Mouse (Mus musculus) intestine, embryonic 15.5 days (tissue): ENCODE results near the gene Plbd2. TPM values are rescaled to one million over a fixed set of nuclear protein-coding genes. Genes with fewer than 3 reads are reported as not detected.

Experiments
- ATAC-seq: fragments of 200-750 bp; cut with Nextera tagmentation; 2 replicates; pipeline ENCODE4 v1.8.0; 2017; ENCODE audit warnings: moderate TSS enrichment, moderate library complexity
- H3K27ac ChIP-seq: fragments of 300-500 bp; sonication (generic); 2 replicates; pipeline ENCODE4 v1.5.1; 2015; ENCODE audit warnings: mild to moderate bottlenecking, inconsistent platforms
- H3K27me3 ChIP-seq: fragments of 300-500 bp; sonication (generic); replicated peaks from 2 replicates; pipeline ENCODE4 v1.6.1; 2015; ENCODE audit warnings: inconsistent platforms
- H3K36me3 ChIP-seq: fragments of 300-500 bp; sonication (generic); 2 replicates; pipeline ENCODE4 v1.6.1; 2015; ENCODE audit warnings: inconsistent platforms
- H3K4me1 ChIP-seq: fragments of 300-500 bp; sonication (generic); replicated peaks from 2 replicates; pipeline ENCODE4 v1.6.1; 2015; ENCODE audit warnings: inconsistent platforms
- H3K4me2 ChIP-seq: fragments of 300-500 bp; sonication (generic); replicated peaks from 2 replicates; pipeline ENCODE4 v1.6.1; 2015; ENCODE audit warnings: mild to moderate bottlenecking, inconsistent platforms
- H3K4me3 ChIP-seq: fragments of 300-500 bp; sonication (generic); replicated peaks from 2 replicates; pipeline ENCODE4 v1.5.1; 2015; ENCODE audit warnings: inconsistent platforms
- H3K9ac ChIP-seq: fragments of 300-500 bp; sonication (generic); 2 replicates; pipeline ENCODE4 v1.6.1; 2015; ENCODE audit warnings: inconsistent platforms
- H3K9me3 ChIP-seq: fragments of 300-500 bp; sonication (generic); 2 replicates; pipeline ENCODE4 v1.6.1; 2016; ENCODE audit warnings: inconsistent platforms
- WGBS: fragments of 180-500 bp; shearing (Covaris S2); methylation state at CpG from one replicate; pipeline ENCODE4 v1.1.7; 2015; 5-methylcytosine and 5-hydroxymethylcytosine counted together
- polyA plus RNA-seq: library from polyadenylated mRNA; unstranded; fragments of >200 nt; fragmentation: Nextera tagmentation; extraction: Ambion mirVana; gene quantifications from 2 replicates; pipeline ENCODE4 v1.2.1, GENCODE M21; 2015

Gene Plbd2
- polyA plus RNA-seq, 1 experiment from 2014 or later, result 50.2 TPM

- Histone ChIP-seq H3K36me3 (peaks cover 7% of the 10 kb centered on the region; the same call in 1 of the 2 replicates), H3K4me2 (no peak overlapping the region), H3K27ac (no peak overlapping the region), H3K4me3 (no peak overlapping the region), H3K27me3 (no peaks in the 10 kb centered on the region), H3K9me3 (no peaks in the 10 kb centered on the region), H3K9ac (no peak overlapping the region), H3K4me1 (no peaks in the 10 kb centered on the region)
- 85% methylated on average over 6 of the region's 6 CpGs for WGBS
- no peak for ATAC-seq
Observed at GRCm38 (mm10) chr5:120493440-120493839, 10.0 kb downstream of the Plbd2 start.

GRCm38 (mm10) chr5:120492437-120492836 is 11.0 kb downstream of the Plbd2 start:
- Histone ChIP-seq H3K4me3 (no peak overlapping the region), H3K4me2 (no peak overlapping the region), H3K27ac (no peak overlapping the region), H3K36me3 (peaks cover 3% of the 10 kb centered on the region; the same call in 1 of the 2 replicates), H3K27me3 (no peaks in the 10 kb centered on the region), H3K4me1 (no peaks in the 10 kb centered on the region), H3K9me3 (no peaks in the 10 kb centered on the region), H3K9ac (no peak overlapping the region)
- 67% methylated on average over 11 of the region's 11 CpGs for WGBS
- no peak for ATAC-seq

GRCm38 (mm10) chr5:120490679-120491192 is 12.7 kb downstream of the Plbd2 start:
- ATAC-seq, result no peak
- 74% methylated on average over 8 of the region's 8 CpGs for WGBS
- H3K36me3 ChIP-seq, result peaks cover 11% of the 10 kb centered on the region; the same call in 1 of the 2 replicates

GRCm38 (mm10) chr5:120487844-120488243 is 15.6 kb downstream of the Plbd2 start:
- peaks cover 15% of the 10 kb centered on the region; the same call in 1 of the 2 replicates for H3K36me3 ChIP-seq
- H3K4me2 ChIP-seq, result no peak overlapping the region
- H3K4me1 ChIP-seq, result no peaks in the 10 kb centered on the region
- H3K9me3 ChIP-seq, result no peaks in the 10 kb centered on the region
- no peak overlapping the region for H3K27ac ChIP-seq
- no peaks in the 10 kb centered on the region for H3K27me3 ChIP-seq
- WGBS, result 76% methylated on average over 8 of the region's 8 CpGs
- no peak overlapping the region for H3K4me3 ChIP-seq
- peak; percentile 64 for ATAC-seq
- no peak overlapping the region for H3K9ac ChIP-seq

More at GRCm38 (mm10) chr5:120490679-120491192, 12.7 kb downstream of the Plbd2 start:
- Histone ChIP-seq H3K9ac (no peak overlapping the region), H3K27ac (no peak overlapping the region), H3K4me3 (no peak overlapping the region), H3K4me2 (no peak overlapping the region), H3K27me3 (no peaks in the 10 kb centered on the region), H3K4me1 (no peaks in the 10 kb centered on the region), H3K9me3 (no peaks in the 10 kb centered on the region)

- no peak overlapping the region for H3K9ac ChIP-seq
- WGBS, result 82% methylated on average over 19 of the region's 19 CpGs
- H3K9me3 ChIP-seq, result no peaks in the 10 kb centered on the region
- peaks cover 12% of the 10 kb centered on the region; the same call in 1 of the 2 replicates for H3K36me3 ChIP-seq
- H3K4me3 ChIP-seq, result no peak overlapping the region
- ATAC-seq, result no peak
- no peaks in the 10 kb centered on the region for H3K27me3 ChIP-seq
- H3K4me1 ChIP-seq, result no peaks in the 10 kb centered on the region
- H3K4me2 ChIP-seq, result no peak overlapping the region
- H3K27ac ChIP-seq, result no peak overlapping the region
Observed at GRCm38 (mm10) chr5:120483399-120483798, 20.0 kb downstream of the Plbd2 start.

- no peak overlapping the region for H3K9ac ChIP-seq
- no peaks in the 10 kb centered on the region for H3K9me3 ChIP-seq
- no peaks in the 10 kb centered on the region for H3K4me1 ChIP-seq
- 69% methylated on average over 9 of the region's 9 CpGs for WGBS
- H3K4me3 ChIP-seq, result no peak overlapping the region
- H3K36me3 ChIP-seq, result peaks cover 4% of the 10 kb centered on the region; the same call in 1 of the 2 replicates
- no peak overlapping the region for H3K4me2 ChIP-seq
- no peaks in the 10 kb centered on the region for H3K27me3 ChIP-seq
- ATAC-seq, result no peak
- no peak overlapping the region for H3K27ac ChIP-seq
Observed at GRCm38 (mm10) chr5:120481205-120481604, 22.2 kb downstream of the Plbd2 start.

- ATAC-seq, result no peak
Observed at GRCm38 (mm10) chr5:120479538-120479937, 23.9 kb downstream of the Plbd2 start.

GRCm38 (mm10) chr5:120477993-120478392 is 25.4 kb downstream of the Plbd2 start:
- 89% methylated on average over 5 of the region's 5 CpGs for WGBS
- no peak for ATAC-seq

More at GRCm38 (mm10) chr5:120479538-120479937, 23.9 kb downstream of the Plbd2 start:
- no peaks in the 10 kb centered on the region for H3K4me1 ChIP-seq
- H3K27ac ChIP-seq, result no peak overlapping the region
- 66% methylated on average over 4 of the region's 4 CpGs for WGBS
- no peaks in the 10 kb centered on the region for H3K27me3 ChIP-seq
- no peaks in the 10 kb centered on the region for H3K36me3 ChIP-seq
- H3K4me3 ChIP-seq, result no peak overlapping the region
- no peaks in the 10 kb centered on the region for H3K9me3 ChIP-seq
- no peak overlapping the region for H3K4me2 ChIP-seq
- H3K9ac ChIP-seq, result no peak overlapping the region

GRCm38 (mm10) chr5:120476296-120476695 is 27.1 kb downstream of the Plbd2 start, which contains the start of gene Sds:
TSS of gene Sds (plus strand) at chr5:120476526.
- Histone ChIP-seq H3K9ac (no peak within 1 kb of the TSS), H3K9me3 (no peaks in the 10 kb centered on the region), H3K4me3 (no peak within 1 kb of the TSS), H3K36me3 (no peaks in the 10 kb centered on the region), H3K27me3 (no peaks in the 10 kb centered on the region), H3K4me1 (no peaks in the 10 kb centered on the region), H3K27ac (no peak within 1 kb of the TSS), H3K4me2 (no peak within 1 kb of the TSS)
- 17% methylated on average over 13 of the region's 13 CpGs for WGBS
- ATAC-seq, result no peak

More at GRCm38 (mm10) chr5:120477993-120478392, 25.4 kb downstream of the Plbd2 start:
- no peak overlapping the region for H3K27ac ChIP-seq
- H3K4me2 ChIP-seq, result no peak overlapping the region
- no peaks in the 10 kb centered on the region for H3K27me3 ChIP-seq
- H3K9me3 ChIP-seq, result no peaks in the 10 kb centered on the region
- H3K4me1 ChIP-seq, result no peaks in the 10 kb centered on the region
- H3K36me3 ChIP-seq, result no peaks in the 10 kb centered on the region
- H3K4me3 ChIP-seq, result no peak overlapping the region
- no peak overlapping the region for H3K9ac ChIP-seq

GRCm38 (mm10) chr5:120475861-120476260 is 27.6 kb downstream of the Plbd2 start:
- H3K9me3 ChIP-seq, result no peaks in the 10 kb centered on the region
- no peak overlapping the region for H3K9ac ChIP-seq
- no peak overlapping the region for H3K27ac ChIP-seq
- no peak overlapping the region for H3K4me3 ChIP-seq
- no peaks in the 10 kb centered on the region for H3K4me1 ChIP-seq
- 53% methylated on average over 8 of the region's 8 CpGs for WGBS
- no peaks in the 10 kb centered on the region for H3K36me3 ChIP-seq
- H3K27me3 ChIP-seq, result no peaks in the 10 kb centered on the region
- H3K4me2 ChIP-seq, result no peak overlapping the region
- ATAC-seq, result no peak

- Histone ChIP-seq H3K4me1 (no peaks in the 10 kb centered on the region), H3K9me3 (no peaks in the 10 kb centered on the region), H3K4me2 (no peak overlapping the region), H3K27me3 (no peaks in the 10 kb centered on the region), H3K4me3 (no peak overlapping the region), H3K9ac (no peak overlapping the region), H3K27ac (no peak overlapping the region), H3K36me3 (no peaks in the 10 kb centered on the region)
- 91% methylated on average over 2 of the region's 2 CpGs for WGBS
- ATAC-seq, result no peak
Observed at GRCm38 (mm10) chr5:120473361-120473760, 30.1 kb downstream of the Plbd2 start.

- Histone ChIP-seq H3K4me1 (no peaks in the 10 kb centered on the region), H3K4me2 (no peak within 1 kb of the TSS), H3K27ac (no peak within 1 kb of the TSS), H3K4me3 (no peak within 1 kb of the TSS), H3K27me3 (no peaks in the 10 kb centered on the region), H3K36me3 (no peaks in the 10 kb centered on the region), H3K9ac (no peak within 1 kb of the TSS), H3K9me3 (no peaks in the 10 kb centered on the region)
- no peak for ATAC-seq
- 64% methylated on average over 8 of the region's 8 CpGs for WGBS
Observed at GRCm38 (mm10) chr5:120472770-120473169, 30.7 kb downstream of the Plbd2 start, which contains the start of gene Sdsl. TSS of gene Sdsl (minus strand) at chr5:120472810.

- H3K27ac ChIP-seq, result no peak overlapping the region
- ATAC-seq, result peak; percentile 49
- H3K9ac ChIP-seq, result no peak overlapping the region
- no peaks in the 10 kb centered on the region for H3K4me1 ChIP-seq
- H3K4me2 ChIP-seq, result no peak overlapping the region
- no peaks in the 10 kb centered on the region for H3K36me3 ChIP-seq
- WGBS, result 36% methylated on average over 4 of the region's 4 CpGs
- no peak overlapping the region for H3K4me3 ChIP-seq
- H3K9me3 ChIP-seq, result no peaks in the 10 kb centered on the region
- H3K27me3 ChIP-seq, result no peaks in the 10 kb centered on the region
Observed at GRCm38 (mm10) chr5:120471538-120471937, 31.9 kb downstream of the Plbd2 start.
